Mouse (Mus musculus) CD4-positive naive resting alpha-beta T cell, adult 76 days (primary cell): ENCODE measurements around the gene Lrrn3. TPM values are rescaled to one million over a fixed set of nuclear protein-coding genes. Genes with fewer than 3 reads are reported as not detected.

Experiments
- total RNA-seq: library from RNA; stranded (reverse); gene quantifications from one replicate; pipeline ENCODE4 v1.2.4, GENCODE M21; 2023

Lrrn3 gene
- total RNA-seq = 0.18 TPM

DNA sequence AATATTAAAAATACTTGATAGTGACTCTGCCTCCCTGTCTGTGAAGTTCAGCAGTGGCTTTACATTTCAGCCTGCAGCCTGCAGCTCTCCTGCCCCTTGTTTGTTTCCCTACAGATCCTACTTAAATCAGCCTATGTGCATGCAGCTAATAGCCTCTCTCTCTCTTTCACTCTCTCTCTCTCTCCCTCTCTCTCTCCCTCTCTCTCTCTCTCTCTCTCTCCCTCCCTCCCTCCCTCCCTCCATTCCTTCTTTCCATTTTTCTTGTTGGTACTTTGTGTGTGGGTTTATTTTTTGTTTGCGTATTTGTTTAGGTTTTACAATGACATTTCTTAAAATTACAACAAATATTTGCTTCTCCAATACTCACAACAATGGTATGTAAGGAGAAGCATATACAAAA lies at the start of gene Lrrn3:
Gene Lrrn3 (minus strand): TSS at position 101 of the 400 bp plus-strand sequence.

